Mouse (Mus musculus): ENCODE data around the gene Nhsl1. TPM values are rescaled to one million over a fixed set of nuclear protein-coding genes. Genes with fewer than 3 reads are reported as not detected.
A peak's percentile ranks its signal among the peaks of the same experiment; 100 is the strongest.

Gene Nhsl1
- polyA plus RNA-seq, 1 experiment from 2014 or later = 8.8 TPM

DNA sequence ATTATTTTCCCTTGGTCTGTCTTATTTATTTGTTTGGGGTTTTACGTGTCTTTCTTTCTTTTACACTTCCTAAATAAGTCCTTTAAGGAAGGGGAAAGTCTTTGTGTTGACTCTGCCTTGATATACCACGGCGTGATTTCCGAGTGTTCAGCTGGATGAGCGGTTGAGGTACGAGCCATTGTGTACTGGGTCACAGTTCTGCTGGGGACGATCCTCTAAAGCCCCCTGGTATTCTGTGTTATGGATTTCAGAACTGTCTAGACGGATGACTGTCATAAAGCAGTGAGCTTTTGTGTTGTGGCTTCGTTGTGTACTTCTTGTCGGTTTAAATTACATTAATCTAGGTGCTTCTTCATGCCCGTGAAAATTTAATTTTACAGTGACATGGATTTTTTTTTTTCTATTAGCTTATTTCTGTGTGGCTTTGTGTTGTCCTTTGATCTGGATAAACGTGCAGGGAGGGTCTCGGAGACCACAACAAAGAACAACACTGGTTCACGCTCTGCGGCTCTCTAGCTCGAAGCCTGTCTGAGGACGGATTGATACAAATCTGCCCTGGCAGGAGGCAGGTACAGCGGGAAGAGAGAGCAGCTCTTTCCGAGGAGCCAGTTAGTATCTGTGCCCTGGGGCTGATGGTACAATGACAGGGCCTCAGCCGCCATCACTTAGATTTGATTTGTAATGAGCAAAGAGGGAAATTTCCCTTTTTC, 151.7 kb downstream of the Nhsl1 start:
- no peaks in the 10 kb centered on the region for H3K27me3 ChIP-seq (ENCODE audit: insufficient read depth, low read length)
- DNase-seq (ENCODE audit: low spot score) (no peak), ATAC-seq (replicated peaks; ENCODE audit: low FRiP score, low read depth) (no peak)
- H3K36me3 ChIP-seq (ENCODE audit: insufficient read depth, low read length) = no peaks in the 10 kb centered on the region
- no peak for TF ChIP-seq CTCF (IDR thresholded peaks at IDR 0.05; ENCODE audit: low read depth)
- peak overlapping the region; percentile 73 for H3K27ac ChIP-seq
- peak overlapping the region; percentile 20 for H3K4me3 ChIP-seq (replicated peaks; ENCODE audit: low read depth, low read length)
- H3K9ac ChIP-seq (ENCODE audit: low read depth, low read length) = peak overlapping the region; percentile 50; the same call in 1 of the 2 replicates
- peak overlapping the region; percentile 47 for H3K4me2 ChIP-seq (ENCODE audit: low read length)
- H3K9me3 ChIP-seq (replicated peaks; ENCODE audit: low read length) = no peaks in the 10 kb centered on the region
- H3K4me1 ChIP-seq (replicated peaks; ENCODE audit: insufficient read depth, low read length) = peaks cover 11% of the 10 kb centered on the region; the same call in 1 of the 2 replicates
- WGBS = 39% methylated on average over 20 of the region's 20 CpGs

DNA sequence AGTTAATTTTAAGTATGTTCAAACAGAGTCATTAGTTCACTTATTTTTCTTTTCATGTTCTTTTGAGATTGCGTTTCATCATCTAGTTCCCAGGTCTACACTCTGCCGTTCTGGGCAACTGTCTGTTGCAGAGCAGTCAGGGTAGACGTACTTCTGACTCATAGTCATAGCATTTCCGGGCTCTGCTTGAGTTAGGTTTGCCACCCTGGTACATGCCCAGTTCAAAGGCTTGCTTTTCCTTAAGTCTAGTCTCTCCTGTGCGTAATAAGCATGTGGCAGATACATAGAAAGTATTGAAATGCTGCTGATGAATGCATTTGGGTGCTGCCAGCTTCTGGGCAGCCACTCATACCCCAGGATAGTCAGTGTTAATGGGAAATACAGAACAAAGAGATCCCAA, 152.9 kb downstream of the Nhsl1 start:
- Histone ChIP-seq H3K4me2 (ENCODE audit: low read length) (0 out of 2 replicates have a peak overlapping the region, but pooled peaks have one; percentile 47), H3K9me3 (replicated peaks; ENCODE audit: low read length) (no peaks in the 10 kb centered on the region), H3K4me1 (replicated peaks; ENCODE audit: insufficient read depth, low read length) (peaks cover 11% of the 10 kb centered on the region; the same call in 1 of the 2 replicates), H3K27me3 (ENCODE audit: insufficient read depth, low read length) (no peaks in the 10 kb centered on the region), H3K36me3 (ENCODE audit: insufficient read depth, low read length) (no peaks in the 10 kb centered on the region), H3K9ac (ENCODE audit: low read depth, low read length) (no peak overlapping the region), H3K4me3 (replicated peaks; ENCODE audit: low read depth, low read length) (no peak overlapping the region), H3K27ac (no peak overlapping the region)
- TF ChIP-seq CTCF (IDR thresholded peaks at IDR 0.05; ENCODE audit: low read depth) = no peak
- 64% methylated on average over 5 of the region's 5 CpGs for WGBS
- ATAC-seq (replicated peaks; ENCODE audit: low FRiP score, low read depth) (no peak), DNase-seq (ENCODE audit: low spot score) (no peak)

DNA sequence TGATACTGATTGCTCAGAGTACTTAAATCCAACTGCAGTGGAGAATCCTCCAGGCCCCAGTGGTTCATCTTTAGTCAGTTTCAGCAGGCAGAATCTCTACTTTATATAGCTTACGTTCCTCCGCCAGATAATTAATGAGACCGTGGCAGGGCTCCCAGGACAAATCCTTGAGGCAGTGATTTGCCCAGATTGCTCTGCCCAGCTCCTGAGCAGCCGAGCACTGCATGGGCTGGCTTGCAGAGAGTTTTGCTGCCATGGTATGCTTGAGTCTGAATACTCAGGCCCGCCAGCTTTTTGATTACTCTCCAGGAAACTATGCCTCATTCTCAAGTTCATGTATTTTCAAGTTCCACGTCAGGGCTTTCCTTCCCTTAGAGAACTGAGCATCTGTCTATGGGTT, 156.3 kb downstream of the Nhsl1 start:
- Histone ChIP-seq H3K9ac (ENCODE audit: low read depth, low read length) (no peak overlapping the region), H3K36me3 (ENCODE audit: insufficient read depth, low read length) (no peaks in the 10 kb centered on the region), H3K4me1 (replicated peaks; ENCODE audit: insufficient read depth, low read length) (peaks cover 4% of the 10 kb centered on the region; the same call in 1 of the 2 replicates), H3K4me2 (ENCODE audit: low read length) (no peak overlapping the region), H3K4me3 (replicated peaks; ENCODE audit: low read depth, low read length) (no peak overlapping the region), H3K9me3 (replicated peaks; ENCODE audit: low read length) (no peaks in the 10 kb centered on the region), H3K27ac (no peak overlapping the region), H3K27me3 (ENCODE audit: insufficient read depth, low read length) (no peaks in the 10 kb centered on the region)
- 71% methylated on average over 6 of the region's 6 CpGs for WGBS
- ATAC-seq (replicated peaks; ENCODE audit: low FRiP score, low read depth) (no peak), DNase-seq (ENCODE audit: low spot score) (no peak)
- TF ChIP-seq CTCF (IDR thresholded peaks at IDR 0.05; ENCODE audit: low read depth) = no peak

DNA sequence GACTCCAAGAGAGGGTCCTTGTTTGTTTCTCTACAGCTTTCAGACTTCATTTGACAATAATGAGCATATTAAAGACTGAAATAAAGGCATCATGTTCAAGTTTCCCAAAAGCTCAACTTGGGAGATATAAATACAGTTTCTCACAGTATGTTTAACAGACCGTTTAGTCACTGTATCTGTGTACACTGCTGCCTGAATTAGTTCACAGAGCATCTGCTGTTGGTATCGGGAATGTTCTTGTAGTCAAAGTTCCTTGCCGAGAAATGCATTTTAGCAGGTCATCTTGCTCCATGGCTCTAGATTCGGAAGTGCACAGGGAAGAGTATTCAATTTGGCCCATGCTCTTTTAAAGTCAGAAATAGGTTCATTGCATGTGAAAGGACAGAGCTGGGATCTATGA, 159.5 kb downstream of the Nhsl1 start:
- TF ChIP-seq CTCF (IDR thresholded peaks at IDR 0.05; ENCODE audit: low read depth) = no peak
- ATAC-seq (replicated peaks; ENCODE audit: low FRiP score, low read depth) = no peak
- H3K27ac ChIP-seq = no peak overlapping the region
- no peak overlapping the region for H3K4me2 ChIP-seq (ENCODE audit: low read length)
- 87% methylated on average over 4 of the region's 4 CpGs for WGBS
- H3K4me3 ChIP-seq (replicated peaks; ENCODE audit: low read depth, low read length) = no peak overlapping the region
- no peak overlapping the region for H3K9ac ChIP-seq (ENCODE audit: low read depth, low read length)
- H3K36me3 ChIP-seq (ENCODE audit: insufficient read depth, low read length) = no peaks in the 10 kb centered on the region
- no peak for DNase-seq (ENCODE audit: low spot score)
- H3K4me1 ChIP-seq (replicated peaks; ENCODE audit: insufficient read depth, low read length) = peaks cover 7% of the 10 kb centered on the region
- H3K9me3 ChIP-seq (replicated peaks; ENCODE audit: low read length) = no peaks in the 10 kb centered on the region
- H3K27me3 ChIP-seq (ENCODE audit: insufficient read depth, low read length) = no peaks in the 10 kb centered on the region

GRCm38 (mm10) chr10:18479285-18479684, 160.5 kb downstream of the Nhsl1 start:
- H3K4me3 ChIP-seq (replicated peaks; ENCODE audit: low read depth, low read length) = no peak overlapping the region
- peaks cover 7% of the 10 kb centered on the region for H3K4me1 ChIP-seq (replicated peaks; ENCODE audit: insufficient read depth, low read length)
- H3K9ac ChIP-seq (ENCODE audit: low read depth, low read length) = no peak overlapping the region
- DNase-seq (ENCODE audit: low spot score) (no peak), ATAC-seq (replicated peaks; ENCODE audit: low FRiP score, low read depth) (no peak)
- no peaks in the 10 kb centered on the region for H3K36me3 ChIP-seq (ENCODE audit: insufficient read depth, low read length)
- no peak overlapping the region for H3K4me2 ChIP-seq (ENCODE audit: low read length)
- H3K9me3 ChIP-seq (replicated peaks; ENCODE audit: low read length) = no peaks in the 10 kb centered on the region
- 90% methylated on average over 3 of the region's 3 CpGs for WGBS
- H3K27ac ChIP-seq = no peak overlapping the region
- no peaks in the 10 kb centered on the region for H3K27me3 ChIP-seq (ENCODE audit: insufficient read depth, low read length)
- TF ChIP-seq CTCF (IDR thresholded peaks at IDR 0.05; ENCODE audit: low read depth) = no peak

DNA sequence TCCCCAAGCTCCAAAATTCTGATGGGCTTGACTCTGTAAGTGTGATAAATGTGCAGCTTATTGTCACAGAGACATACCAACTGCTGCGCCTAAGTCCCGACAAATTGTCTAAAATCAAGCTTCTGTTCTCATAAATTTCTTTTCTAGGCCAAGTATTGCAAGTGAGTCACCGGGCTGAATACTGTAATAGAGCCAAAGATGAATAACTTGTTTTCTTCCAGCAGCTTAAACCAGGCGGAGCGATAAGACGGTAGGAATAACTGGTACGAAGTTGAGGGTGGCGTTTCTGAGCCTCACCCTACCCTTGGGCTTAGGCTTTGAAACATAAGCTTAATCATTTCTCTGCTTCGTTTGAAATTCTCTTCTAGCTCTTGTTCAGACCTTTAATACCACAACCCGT, 162.1 kb downstream of the Nhsl1 start:
- Histone ChIP-seq H3K36me3 (ENCODE audit: insufficient read depth, low read length) (no peaks in the 10 kb centered on the region), H3K9ac (ENCODE audit: low read depth, low read length) (no peak overlapping the region), H3K27ac (peak overlapping the region; percentile 60; the same call in 1 of the 2 replicates), H3K4me3 (replicated peaks; ENCODE audit: low read depth, low read length) (no peak overlapping the region), H3K4me2 (ENCODE audit: low read length) (no peak overlapping the region), H3K9me3 (replicated peaks; ENCODE audit: low read length) (no peaks in the 10 kb centered on the region), H3K4me1 (replicated peaks; ENCODE audit: insufficient read depth, low read length) (peaks cover 7% of the 10 kb centered on the region), H3K27me3 (ENCODE audit: insufficient read depth, low read length) (no peaks in the 10 kb centered on the region)
- no peak for TF ChIP-seq CTCF (IDR thresholded peaks at IDR 0.05; ENCODE audit: low read depth)
- 61% methylated on average over 10 of the region's 10 CpGs for WGBS
- DNase-seq (ENCODE audit: low spot score) = peak; percentile 82
- ATAC-seq (replicated peaks; ENCODE audit: low FRiP score, low read depth) = peak; percentile 79
